Mouse (Mus musculus): Measurements from ENCODE around the gene Ccdc155.

Ccdc155 gene

DNA sequence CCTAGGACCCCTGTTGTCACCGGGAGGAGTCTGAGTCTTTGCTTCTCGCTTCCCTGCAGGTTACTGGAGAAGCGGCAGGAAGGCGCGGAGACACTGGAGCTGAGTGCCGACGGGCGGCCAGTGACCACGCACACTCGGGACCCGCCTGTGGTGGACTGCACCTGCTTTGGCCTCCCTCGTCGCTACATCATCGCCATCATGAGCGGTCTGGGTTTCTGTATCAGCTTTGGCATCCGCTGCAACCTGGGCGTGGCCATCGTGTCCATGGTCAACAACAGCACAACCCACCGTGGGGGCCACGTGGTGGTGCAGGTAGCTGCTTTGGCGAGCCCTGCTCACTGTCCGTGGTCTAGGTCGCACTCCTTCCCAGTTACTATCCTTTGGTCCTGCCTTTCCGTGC, 36.0 kb downstream of the Ccdc155 start:
- in situ Hi-C loops (cut with MboI; ENCODE audit: unreplicated experiment in 2 of 2) = loop anchor here (5.0 kb wide), 2 partner anchors 34 to 134 kb away; partner anchors contain the start of gene Ccdc155 (in 1 of the 2)

DNA sequence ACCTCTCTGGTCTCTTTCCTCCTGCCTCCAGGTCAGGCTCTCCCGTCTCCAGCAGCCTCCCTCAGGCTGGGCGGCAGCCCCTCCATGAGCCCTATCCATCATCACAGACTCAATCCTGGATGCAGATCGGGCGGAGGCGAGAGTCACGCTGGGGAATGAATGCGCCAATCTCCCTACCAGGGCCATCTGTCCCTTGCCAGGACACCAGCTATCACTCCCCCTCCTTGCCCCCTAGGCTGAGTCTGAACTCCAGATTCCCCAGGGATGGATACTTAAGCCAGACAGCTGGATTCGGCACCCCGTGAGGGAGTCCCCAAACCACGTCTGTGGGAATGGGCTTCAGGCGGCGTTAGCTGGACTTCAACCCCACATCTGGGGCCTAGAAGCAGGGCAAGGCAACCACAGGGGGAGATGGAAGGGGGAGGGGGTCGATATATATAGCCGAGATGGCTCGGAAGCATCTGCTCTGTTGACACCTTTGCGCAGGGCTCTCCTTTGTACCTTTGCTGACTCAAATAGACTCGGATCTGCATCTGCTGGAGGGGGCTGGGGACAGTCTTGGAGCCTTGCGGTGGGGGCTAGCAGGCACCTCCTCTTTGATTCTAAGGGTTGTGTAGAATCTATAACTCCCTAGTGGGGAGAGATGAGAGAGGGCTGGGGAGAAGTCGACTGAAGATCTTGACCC, 36.8 kb downstream of the Ccdc155 start:
- in situ Hi-C loops (cut with MboI; ENCODE audit: unreplicated experiment in 2 of 2) = loop anchor here (5.0 kb wide), 2 partner anchors 34 to 134 kb away; partner anchors contain the start of gene Ccdc155 (in 1 of the 2)

DNA sequence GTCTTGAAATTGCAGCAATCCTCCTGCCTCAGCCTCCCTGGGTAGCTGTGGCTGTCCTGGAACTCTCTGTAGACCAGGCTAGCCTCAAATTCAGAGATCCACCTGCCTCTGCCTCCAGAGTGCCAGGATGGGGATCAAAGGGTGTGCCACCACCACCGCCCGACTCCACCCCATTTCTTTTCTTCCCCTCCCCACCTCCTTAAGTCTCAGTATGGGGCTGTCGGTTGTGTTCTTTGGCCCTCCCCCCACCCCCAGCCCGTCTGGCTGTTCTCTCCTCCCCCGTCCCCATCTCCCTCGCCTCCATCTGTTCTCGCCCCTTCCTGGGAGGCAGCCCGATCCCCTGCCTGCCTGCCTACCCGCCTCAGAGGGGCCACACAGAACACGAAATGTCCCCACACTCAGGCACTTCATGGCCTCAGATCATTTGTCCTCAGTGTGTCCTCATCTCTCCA, 37.7 kb downstream of the Ccdc155 start:
- in situ Hi-C loops (cut with MboI; ENCODE audit: unreplicated experiment in 2 of 2) = loop anchor here (5.0 kb wide), 2 partner anchors 35 to 135 kb away; partner anchors contain the start of gene Ccdc155 (in 1 of the 2)

DNA sequence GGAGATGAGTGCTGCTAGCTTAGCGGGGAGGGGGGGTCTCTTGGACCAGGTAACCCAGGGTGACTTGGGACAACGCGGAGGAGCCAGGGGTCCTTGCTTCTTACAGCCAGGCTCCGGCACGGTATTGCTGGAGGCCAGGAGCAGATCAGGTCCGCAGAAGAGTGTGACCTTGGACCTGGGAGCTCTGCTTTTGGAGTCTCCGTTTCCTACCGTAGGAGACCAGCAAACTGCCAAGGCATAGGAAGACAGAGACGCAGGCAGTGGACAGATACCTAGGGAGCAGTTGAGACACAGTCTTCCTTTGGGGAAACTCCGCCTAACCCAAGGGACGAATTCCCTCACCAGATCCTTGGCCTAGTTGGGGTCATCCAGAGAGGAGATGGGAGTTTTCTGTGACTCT, 39.0 kb downstream of the Ccdc155 start:
- in situ Hi-C loops (cut with MboI; ENCODE audit: unreplicated experiment in 2 of 2) = loop anchor here (5.0 kb wide), 2 partner anchors 37 to 137 kb away; partner anchors contain the start of gene Ccdc155 (in 1 of the 2)

DNA sequence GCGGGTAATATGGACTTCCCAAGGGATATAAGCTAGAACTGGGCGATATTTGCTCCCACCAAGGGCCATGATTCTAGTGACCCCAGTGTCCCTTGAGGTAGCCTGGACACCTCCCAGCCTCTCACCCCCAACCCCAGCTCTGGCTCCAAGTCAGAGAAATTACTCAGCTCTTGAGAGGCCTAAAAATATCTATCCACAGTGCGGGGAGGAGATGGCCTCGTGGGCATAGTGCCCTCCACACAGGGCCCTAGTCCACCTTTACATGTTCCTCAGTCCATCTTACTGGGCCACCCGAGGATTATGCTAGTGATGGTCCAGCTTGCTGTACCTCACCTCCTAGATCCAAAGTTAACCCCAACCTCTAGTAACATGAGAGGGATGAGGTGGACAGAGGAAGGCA, 39.9 kb downstream of the Ccdc155 start:
- in situ Hi-C loops (cut with MboI; ENCODE audit: unreplicated experiment in 2 of 2) = loop anchor here (5.0 kb wide), 2 partner anchors 37 to 137 kb away; partner anchors contain the start of gene Ccdc155 (in 1 of the 2)

DNA sequence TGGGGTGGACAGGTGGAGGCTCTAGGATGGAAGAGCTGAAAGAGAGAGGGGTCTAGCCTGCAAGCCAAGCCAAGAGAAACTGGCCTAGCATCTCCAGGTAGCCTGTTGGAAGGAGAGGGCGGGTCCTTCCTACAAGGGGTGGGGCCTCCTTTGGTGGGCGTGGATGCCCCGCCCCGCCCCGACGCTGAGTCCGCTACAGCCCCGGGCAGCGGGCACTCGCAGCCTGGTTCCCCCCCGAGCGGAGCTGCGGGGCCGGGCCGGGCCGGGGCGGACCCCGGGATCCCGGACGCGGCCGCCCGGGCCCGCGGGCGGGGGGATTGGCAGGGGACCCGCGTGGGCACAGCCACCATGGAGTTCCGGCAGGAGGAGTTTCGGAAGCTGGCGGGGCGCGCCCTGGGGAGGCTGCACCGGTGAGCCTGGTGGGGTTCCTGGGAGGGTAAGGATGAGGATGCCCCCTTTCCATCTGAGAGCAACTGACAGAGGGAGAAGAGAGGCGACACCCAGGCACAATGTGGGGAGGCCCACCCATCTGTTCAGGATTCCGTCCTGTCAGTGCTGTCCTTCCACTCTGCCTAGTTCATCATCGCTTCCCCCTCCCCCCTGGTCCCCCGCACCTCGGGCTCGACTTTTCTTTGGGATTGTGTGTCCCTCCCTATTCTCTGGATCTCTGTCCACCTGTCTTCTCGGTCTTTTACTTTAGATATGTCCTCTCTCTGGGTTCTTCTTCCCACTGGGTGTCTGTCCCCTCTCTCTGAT, 40.8 kb downstream of the Ccdc155 start, which contains the start of gene Slc17a7:
Gene Slc17a7 (plus strand): TSS at position 215 of the 756 bp plus-strand sequence.
- in situ Hi-C loops (cut with MboI; ENCODE audit: unreplicated experiment in 2 of 2) = no loop called here

DNA sequence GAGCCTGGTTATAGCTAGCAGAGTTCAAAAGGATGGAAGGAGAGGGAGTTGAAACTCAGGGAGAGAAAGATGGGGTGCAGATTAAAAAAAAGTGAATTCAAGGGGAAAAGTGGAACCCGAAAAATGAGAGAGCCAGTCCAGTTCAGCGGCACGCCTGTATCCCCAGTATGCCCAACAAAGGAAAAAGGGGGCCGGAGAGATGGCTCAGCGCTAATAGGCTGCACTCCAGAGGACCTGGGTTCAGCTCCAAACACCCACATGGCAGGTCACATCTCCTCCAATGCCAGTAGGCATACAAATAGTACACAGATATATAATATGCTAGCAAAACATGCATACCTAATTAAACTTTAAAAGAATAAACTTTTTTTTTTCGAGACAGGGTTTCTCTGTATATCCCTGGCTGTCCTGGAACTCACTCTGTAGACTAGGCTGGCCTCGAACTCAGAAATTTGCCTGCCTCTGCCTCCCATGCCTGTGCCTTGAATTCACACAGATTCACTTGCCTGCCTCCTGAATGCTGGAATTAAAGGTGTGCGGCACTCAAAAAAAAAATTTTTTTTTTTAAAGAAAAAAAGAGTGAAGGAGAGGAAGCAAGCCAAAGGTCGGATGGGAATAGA, 41.6 kb downstream of the Ccdc155 start:
- in situ Hi-C loops (cut with MboI; ENCODE audit: unreplicated experiment in 2 of 2) = no loop called here

DNA sequence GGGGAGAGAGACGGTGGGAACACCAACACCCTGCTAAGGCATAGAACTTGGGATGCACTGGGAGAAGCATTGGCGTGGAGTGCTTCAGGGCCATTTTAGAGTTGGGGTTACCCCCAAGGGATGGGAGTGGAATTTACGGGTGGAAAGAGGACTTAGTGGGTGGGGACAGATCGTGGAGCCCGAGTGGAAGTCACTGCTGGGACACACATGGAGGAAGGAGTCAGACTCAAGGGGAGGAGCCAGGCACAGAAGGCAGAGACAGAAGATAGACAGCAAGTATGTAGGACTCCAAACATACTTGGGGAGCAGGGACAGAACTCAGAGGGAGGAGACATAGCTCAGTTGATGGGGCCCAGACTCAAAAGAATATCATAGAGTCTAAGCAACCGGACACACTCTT, 42.1 kb downstream of the Ccdc155 start:
- in situ Hi-C loops (cut with MboI; ENCODE audit: unreplicated experiment in 2 of 2) = no loop called here

DNA sequence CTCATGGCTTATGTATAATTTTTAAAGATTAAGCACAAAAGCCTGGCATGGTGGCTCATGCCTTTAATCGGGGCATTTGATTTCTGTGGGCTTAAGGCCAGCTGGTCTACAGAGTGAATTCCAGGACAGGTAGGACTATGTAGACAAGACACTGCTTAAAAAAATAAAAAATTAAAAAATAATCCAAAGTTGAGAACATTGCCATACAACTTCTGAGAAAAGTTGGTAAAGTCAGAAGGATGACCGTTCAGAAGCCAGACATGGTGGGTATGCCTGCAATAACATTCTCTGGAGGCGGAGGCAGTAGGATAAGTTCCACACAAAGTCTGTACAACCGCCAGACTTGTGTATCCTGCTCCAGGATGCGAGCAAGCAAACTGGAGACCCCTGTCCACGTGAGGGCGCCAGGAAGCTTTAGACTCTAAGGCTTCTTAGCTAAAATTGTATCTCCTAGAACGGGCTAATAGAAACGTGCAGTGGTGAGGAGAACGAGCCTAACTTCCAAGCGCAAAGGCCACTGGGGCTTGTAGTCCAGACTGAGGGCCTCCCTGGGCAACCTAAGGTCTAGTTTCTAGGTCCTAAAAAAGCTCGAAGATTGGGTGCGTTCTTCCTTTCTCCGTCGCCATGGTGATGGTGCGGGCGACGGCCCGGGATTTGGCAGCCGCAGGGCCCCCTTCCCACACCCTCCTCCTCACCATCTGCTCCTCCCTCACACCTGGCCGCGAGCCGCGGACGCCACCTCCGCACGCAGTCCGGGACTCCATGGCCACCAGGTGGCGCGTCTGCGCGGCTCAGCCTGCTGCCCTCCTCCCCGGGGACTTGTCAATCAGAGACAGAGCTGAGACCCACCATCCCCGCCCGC, 42.8 kb downstream of the Ccdc155 start:
- in situ Hi-C loops (cut with MboI; ENCODE audit: unreplicated experiment in 2 of 2) = no loop called here

DNA sequence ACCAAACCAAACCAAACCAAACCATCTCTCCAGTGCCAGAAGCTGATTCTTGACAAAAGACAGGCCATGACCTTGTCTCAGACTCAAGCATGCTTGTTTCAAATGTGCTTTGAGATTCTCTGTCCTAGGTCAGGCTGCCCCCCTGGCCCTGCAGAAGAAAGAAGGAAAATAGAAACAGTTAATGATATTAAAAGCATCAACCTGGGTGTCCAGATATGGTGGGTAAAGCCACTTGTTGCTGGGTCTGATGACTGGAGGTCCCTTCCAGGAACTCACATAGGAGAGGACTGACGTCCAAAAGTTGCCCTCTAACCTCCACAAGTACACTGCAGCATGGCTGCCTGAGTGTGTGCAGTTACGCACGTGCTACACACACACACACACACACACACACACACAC, 43.8 kb downstream of the Ccdc155 start:
- in situ Hi-C loops (cut with MboI; ENCODE audit: unreplicated experiment in 2 of 2) = no loop called here

DNA sequence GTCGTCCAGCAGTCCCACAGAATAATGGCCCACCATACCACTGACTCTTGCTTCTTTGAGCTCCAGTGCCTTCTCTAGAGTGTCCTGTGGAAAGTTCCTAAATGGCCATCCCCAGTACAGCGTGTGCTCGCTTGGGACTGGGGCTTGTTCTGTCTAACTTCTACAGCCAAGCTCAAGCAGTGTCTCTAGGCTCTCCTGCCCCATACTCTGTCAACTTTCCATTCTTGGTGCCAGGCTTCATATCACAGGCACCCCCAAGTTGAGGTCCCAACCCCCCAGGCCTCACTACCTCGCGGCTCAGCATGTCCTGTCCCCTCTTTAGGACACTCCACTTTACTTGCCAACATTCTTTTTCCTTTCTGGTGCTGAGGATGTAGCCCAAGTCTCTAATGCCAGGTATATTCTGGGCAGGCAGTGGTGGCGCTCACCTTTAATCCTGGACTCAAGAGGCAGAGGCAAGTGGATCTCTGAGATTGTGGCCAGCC, 44.3 kb downstream of the Ccdc155 start:
- in situ Hi-C loops (cut with MboI; ENCODE audit: unreplicated experiment in 2 of 2) = no loop called here

DNA sequence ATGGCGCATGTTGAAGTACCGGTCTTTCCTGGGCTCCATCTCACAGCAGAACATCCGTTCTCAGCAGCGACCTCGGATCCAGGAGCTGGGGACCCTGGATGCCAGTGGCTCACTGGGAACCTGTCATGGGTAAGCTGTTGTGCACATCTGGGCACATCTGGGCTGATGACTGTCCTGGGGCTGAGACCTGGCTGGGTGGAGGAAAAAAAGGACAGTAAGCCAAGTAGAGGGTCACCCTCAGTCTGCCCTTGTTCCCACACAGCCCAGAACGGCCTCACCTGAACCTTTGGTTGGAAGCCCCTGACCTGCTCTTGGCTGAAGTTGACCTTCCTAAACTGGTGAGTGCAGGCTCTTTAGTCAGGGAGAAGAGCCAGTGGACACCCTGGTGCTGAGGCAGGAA, 45.7 kb downstream of the Ccdc155 start:
- in situ Hi-C loops (cut with MboI; ENCODE audit: unreplicated experiment in 2 of 2) = loop anchor here in 1 of 2 experiments (5.0 to 10.0 kb wide), 2 partner anchors 38 to 174 kb away; partner anchors contain the start of gene Prmt1

DNA sequence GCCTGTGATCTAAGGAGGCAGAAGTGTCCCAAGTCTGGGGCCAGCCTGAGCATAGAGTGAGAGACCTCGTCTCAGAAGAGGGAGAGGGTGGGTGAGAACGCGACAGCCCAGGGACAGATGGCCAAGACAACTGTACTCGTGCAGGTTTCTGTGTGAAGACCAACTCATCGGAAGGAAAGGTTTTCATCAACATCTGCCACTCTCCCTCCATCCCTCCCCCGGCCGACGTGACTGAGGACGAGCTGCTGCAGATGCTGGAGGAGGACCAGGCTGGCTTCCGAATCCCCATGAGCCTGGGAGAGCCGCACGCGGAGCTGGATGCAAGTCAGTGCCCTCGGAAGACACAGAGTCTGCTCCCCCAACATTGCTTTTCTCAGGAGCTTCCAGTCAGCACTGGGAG, 47.2 kb downstream of the Ccdc155 start:
- in situ Hi-C loops (cut with MboI; ENCODE audit: unreplicated experiment in 2 of 2) = loop anchor here in 1 of 2 experiments (5.0 to 10.0 kb wide), 2 partner anchors 40 to 173 kb away; partner anchors contain the start of gene Prmt1

DNA sequence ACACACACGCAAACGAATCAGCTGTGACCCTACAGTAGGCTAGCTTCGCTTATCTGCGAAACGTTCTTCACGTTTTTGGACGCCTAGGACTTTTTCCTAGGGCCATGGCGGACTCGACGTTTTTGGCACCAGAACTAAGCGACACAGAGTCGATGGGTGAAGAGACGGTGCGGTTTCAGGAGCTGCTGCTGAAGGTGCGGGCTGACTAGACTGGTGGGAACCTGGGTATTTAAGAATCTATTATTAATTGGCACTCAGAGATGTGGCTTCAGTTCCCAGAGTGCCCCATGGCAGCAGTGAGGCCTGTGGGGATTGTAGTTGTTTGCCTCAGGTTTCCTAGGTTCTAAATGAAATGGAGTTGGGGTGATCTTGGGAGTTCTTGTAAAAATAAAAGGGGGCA, 48.5 kb downstream of the Ccdc155 start:
- in situ Hi-C loops (cut with MboI; ENCODE audit: unreplicated experiment in 2 of 2) = loop anchor here in 1 of 2 experiments (5.0 to 10.0 kb wide), 2 partner anchors 41 to 171 kb away; partner anchors contain the start of gene Prmt1

DNA sequence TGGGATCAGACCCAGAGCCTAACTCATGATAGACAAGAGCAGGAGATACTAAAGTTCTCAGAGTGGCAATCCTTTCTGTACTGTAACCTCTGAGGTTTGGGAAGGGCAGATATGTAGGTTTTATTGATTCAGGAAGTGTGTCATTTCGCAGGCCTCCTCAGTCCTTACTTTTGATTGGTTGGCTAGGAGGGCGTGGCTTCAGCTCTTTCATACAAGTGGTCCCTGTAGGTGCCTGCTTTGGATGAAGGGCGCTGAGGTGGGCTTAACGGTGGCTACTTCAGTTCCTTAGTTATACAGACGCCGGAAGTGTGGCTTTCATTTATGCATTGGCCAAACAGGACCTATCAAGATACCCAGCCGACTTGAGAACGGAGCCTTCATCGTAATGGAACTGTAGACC, 49.1 kb downstream of the Ccdc155 start:
- in situ Hi-C loops (cut with MboI; ENCODE audit: unreplicated experiment in 2 of 2) = loop anchor here in 1 of 2 experiments (5.0 to 10.0 kb wide), 2 partner anchors 42 to 171 kb away; partner anchors contain the start of gene Prmt1

DNA sequence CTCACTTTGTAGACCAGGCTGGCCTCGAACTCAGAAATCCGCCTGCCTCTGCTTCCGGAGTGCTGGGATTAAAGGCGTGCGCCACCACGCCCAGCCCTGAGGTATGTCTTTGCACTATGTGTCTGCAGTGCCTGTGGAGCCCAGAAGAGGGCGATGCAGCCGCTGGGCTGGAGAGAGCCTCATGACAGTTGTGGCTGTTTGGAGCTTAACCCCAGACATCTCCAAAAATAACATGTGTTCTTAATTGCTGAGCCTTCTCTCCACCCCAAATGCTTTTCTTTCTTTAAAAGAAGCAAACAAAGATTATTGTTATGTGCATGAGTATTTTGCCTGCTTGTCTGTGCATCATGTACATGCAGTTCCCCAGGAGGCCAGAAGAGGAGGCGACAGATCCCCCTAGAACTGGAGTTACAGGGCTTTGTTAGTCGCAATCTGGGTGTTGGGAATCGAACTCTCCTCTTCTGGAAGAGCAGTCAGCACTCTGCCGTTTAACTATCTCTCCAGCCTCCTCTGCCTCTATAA, 49.6 kb downstream of the Ccdc155 start:
- in situ Hi-C loops (cut with MboI; ENCODE audit: unreplicated experiment in 2 of 2) = loop anchor here in 1 of 2 experiments (5.0 to 10.0 kb wide), 2 partner anchors 42 to 170 kb away; partner anchors contain the start of gene Prmt1

DNA sequence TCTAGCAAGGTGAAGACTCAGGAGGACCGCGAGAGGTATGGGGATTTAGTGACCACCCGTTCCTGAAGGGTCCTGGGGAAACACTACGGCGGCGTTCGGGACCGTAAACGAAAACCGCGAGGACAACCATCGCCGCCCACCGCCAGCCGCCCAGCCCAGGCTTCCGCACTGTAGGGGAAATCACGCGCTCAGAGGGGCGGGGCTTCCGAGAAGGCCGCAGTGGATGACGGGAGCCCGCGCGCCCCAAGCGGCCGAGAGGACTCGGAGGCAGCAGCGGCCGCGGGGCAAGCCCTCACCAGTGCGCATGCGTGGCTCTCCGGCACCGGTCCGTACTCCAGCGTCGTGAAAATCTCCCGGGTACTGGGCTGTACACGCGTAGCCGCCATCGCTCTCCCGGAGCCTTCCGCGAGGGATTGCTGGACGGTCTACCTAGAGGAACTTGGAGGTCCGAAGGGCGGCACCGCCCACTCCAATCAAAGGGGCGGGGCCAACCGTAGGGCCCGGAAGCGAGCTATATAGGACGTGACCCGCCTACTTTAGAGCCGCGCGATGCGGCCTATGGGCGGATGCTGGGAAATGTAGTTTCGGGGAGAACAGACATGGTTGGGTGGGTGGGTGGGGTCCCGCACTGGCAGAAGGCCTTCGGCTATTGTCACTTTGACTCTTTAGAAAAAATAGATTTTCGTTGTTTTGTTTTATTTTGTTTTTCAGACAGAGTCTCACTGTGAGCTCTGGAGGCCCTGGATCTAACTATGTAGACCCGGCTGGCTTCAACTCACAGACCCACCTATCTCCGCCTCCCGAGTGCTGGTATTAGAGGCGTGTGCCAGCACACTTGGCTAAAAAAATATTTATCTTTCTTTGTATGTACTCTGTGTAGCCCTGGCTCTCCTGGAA, 50.3 kb downstream of the Ccdc155 start, which contains the start of the genes Pih1d1 and Aldh16a1:
Gene Pih1d1 (plus strand): TSS at position 208 of the 897 bp plus-strand sequence.
Gene Aldh16a1 (minus strand): TSS at position 489 of the 897 bp plus-strand sequence.
- in situ Hi-C loops (cut with MboI; ENCODE audit: unreplicated experiment in 2 of 2) = loop anchor here in 1 of 2 experiments (10.0 kb wide), 1 partner anchor 170 kb away; the partner anchor contains the start of gene Prmt1

DNA sequence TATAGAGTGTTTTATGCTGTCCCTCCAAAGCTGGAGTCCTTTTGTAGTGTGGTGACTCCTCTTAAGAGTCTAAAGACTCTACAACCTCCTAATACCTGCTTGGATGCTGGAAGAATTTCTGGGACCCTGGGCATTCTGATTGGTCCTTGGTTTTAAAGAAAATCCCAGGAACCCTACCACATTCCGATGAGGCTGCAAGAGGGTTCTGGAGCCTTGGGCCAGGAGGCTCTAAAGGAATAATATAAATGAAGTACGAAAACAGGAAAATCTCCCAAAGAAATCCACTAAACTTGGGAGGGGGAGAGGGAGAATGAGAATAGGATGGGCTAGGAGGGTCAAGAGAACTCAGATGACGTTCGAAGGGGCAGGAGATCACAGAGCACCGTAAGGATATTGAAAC, 51.1 kb downstream of the Ccdc155 start:
- in situ Hi-C loops (cut with MboI; ENCODE audit: unreplicated experiment in 2 of 2) = loop anchor here in 1 of 2 experiments (10.0 kb wide), 1 partner anchor 169 kb away; the partner anchor contains the start of gene Prmt1
